Mouse (Mus musculus): ENCODE measurements around the gene Klhl41. TPM values are rescaled to one million over a fixed set of nuclear protein-coding genes. Genes with fewer than 3 reads are reported as not detected.
"Not testable (repeated sequence)": the region's sequence is repeated elsewhere in the genome, so short reads cannot be mapped to it uniquely, and the experiment has no call there.

The Klhl41 gene
- polyA plus RNA-seq, 1 experiment from 2014 or later, result 0.43 TPM

DNA sequence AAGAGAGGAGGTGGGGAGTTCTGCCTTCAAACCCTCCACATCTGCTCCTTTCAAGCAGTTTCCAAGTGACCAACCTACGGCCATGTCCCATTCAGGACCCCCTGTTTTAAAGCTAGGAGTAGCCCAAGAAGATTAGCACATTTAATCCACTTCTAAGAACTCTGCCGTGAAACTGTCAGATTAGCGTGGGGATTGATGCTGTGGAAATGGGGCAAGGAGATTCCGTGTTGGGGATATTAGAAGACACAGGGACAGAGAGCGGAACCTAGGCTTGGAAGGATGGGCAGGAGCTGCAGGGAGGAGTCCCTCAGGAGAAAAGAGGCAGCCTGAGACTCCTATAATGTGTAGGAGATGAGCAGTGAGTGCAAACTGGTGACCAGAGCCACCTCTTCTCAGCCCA, 20.2 kb upstream of the Klhl41 start:
- no peaks in the 10 kb centered on the region; the same call in 1 of the 2 replicates for H3K36me3 ChIP-seq
- no peak overlapping the region for H3K27ac ChIP-seq
- no peak for ATAC-seq (ENCODE audit: low read depth)
- no peaks in the 10 kb centered on the region for H3K27me3 ChIP-seq
- no peak overlapping the region for H3K4me2 ChIP-seq
- H3K9me3 ChIP-seq (replicated peaks), result no peaks in the 10 kb centered on the region
- H3K9ac ChIP-seq, result no peak overlapping the region
- H3K4me1 ChIP-seq (replicated peaks), result peaks cover 15% of the 10 kb centered on the region
- WGBS (ENCODE audit: insufficient replicate concordance), result 78% methylated on average over 5 of the region's 5 CpGs
- no peak for DNase-seq
- no peak overlapping the region for H3K4me3 ChIP-seq (replicated peaks)

DNA sequence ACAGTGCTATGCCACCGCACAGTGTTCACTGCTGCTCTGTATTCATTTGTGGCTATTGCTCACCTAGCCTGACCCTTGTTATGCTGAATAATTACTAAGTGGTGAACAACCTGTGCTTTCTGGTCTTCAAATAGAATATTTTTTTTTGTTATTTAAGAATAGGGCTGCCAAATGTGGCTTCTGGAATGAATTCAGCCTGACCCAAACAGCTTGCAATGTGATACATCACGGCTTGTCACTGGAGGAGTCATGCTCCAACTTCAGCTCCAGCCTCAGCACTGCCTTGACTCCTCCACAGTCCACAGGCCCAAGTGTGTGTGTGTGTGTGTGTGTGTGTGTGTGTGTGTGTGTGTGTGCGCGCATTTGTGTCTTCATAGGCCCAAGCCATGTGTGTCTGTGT, 10.6 kb upstream of the Klhl41 start:
- Histone ChIP-seq H3K4me3 (replicated peaks) (no peak overlapping the region), H3K36me3 (peaks cover 3% of the 10 kb centered on the region; the same call in 1 of the 2 replicates), H3K27me3 (no peaks in the 10 kb centered on the region), H3K9ac (no peak overlapping the region), H3K4me2 (no peak overlapping the region), H3K4me1 (replicated peaks) (no peaks in the 10 kb centered on the region), H3K27ac (no peak overlapping the region), H3K9me3 (replicated peaks) (no peaks in the 10 kb centered on the region)
- WGBS (ENCODE audit: insufficient replicate concordance), result 88% methylated on average over 4 of the region's 4 CpGs
- ATAC-seq (ENCODE audit: low read depth) (no peak), DNase-seq (no peak)

DNA sequence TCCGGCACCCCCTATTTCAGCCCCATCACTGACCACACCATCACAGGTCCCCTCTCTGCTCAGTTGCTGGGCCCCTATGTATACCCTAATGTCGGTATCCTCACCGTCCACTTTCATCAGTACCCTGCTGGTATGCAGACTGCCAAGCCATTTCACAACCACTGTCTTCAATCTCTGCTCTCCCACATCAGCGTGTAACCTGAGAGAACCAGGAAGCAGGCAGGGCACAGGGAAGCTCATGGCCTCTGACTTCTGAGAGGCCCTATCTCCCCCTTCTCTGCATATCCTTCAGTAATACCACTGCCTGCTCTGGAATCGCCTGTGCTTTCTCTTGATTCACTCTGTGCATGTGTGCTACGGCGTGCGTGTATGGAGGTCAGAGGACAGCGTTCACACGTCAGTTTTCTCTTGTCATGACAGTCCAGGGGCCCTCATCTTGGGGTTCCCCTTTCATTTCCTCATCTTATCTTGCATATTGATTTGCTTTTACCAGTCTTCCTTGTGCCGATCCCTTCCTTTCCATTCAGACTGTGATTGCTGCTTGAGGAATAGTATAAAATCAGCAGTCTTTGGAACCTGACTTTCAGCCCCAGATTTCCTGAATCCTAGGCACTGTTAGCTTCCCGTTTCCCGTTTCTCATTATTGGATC, 6.0 kb upstream of the Klhl41 start:
- Histone ChIP-seq H3K36me3 (no peaks in the 10 kb centered on the region), H3K4me1 (replicated peaks) (no peaks in the 10 kb centered on the region), H3K27me3 (no peaks in the 10 kb centered on the region), H3K9me3 (replicated peaks) (no peaks in the 10 kb centered on the region), H3K4me3 (replicated peaks) (no peak overlapping the region), H3K4me2 (no peak overlapping the region), H3K27ac (no peak overlapping the region), H3K9ac (no peak overlapping the region)
- 68% methylated on average over 13 of the region's 13 CpGs for WGBS (ENCODE audit: insufficient replicate concordance)
- no peak for DNase-seq
- ATAC-seq (ENCODE audit: low read depth), result no peak

DNA sequence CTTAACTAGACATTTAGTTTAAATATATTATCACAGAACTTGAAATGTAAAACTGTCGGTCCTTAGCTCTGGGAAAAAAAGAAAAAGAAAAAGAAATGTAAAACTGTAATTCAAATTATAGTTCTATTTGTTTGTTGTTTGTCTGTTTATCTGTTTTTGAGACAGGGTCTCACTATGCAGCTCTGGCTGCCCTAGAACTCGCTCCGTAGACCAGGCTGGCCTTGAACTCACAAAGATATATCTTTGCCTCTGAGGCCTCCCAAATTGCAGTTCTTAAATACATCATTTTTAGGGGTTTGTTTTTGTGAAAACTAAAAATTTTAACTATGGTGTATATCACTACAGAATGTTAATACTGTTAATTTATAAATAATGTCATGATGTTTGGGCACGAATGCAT, 2.3 kb upstream of the Klhl41 start:
- ATAC-seq (ENCODE audit: low read depth) (no peak), DNase-seq (no peak)
- Histone ChIP-seq H3K27me3 (no peaks in the 10 kb centered on the region), H3K9me3 (replicated peaks) (no peaks in the 10 kb centered on the region), H3K36me3 (no peaks in the 10 kb centered on the region), H3K27ac (no peak overlapping the region), H3K9ac (no peak overlapping the region), H3K4me3 (replicated peaks) (no peak overlapping the region), H3K4me2 (no peak overlapping the region), H3K4me1 (replicated peaks) (no peaks in the 10 kb centered on the region)
- WGBS (ENCODE audit: insufficient replicate concordance), result 76% methylated on average over 4 of the region's 4 CpGs

DNA sequence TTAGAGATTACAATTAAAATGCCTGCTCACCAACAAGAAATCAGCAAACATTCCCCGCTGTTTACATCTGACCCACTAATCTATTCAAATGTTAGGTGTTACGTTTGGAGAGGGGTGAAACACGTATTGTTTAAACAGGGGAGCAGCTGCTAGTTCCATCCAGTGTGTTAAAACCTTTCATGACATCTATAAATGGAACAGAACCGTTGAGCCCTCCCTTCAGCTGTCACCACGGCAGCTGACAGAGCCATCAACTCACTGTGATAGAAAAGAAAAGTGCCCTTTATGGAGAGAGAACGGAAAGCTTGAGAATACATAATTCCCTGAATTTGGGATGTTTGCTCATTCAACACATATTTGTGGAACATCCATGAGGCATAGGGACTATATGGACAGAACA, 1.5 kb upstream of the Klhl41 start:
- 74% methylated on average over 6 of the region's 6 CpGs for WGBS (ENCODE audit: insufficient replicate concordance)
- H3K36me3 ChIP-seq, result no peaks in the 10 kb centered on the region
- no peak for ATAC-seq (ENCODE audit: low read depth)

DNA sequence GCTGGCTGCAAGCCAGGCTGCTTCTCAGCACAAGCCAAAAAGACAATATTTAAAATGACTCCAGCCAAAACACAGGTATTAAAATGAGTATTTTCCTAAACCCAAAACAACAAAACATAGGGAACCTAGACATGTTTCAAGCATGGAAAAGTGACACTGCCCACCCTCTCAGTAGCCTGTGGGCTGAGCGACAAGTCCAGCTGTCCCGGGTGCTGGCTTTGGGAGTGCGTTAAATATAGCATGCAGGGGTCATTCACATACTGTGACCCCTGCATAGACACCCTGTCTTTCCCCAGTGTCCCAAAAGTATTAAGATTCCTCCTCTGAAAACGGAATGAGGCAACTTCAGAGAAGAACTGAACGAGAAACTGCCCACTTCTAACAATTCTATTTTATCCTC, 3.8 kb downstream of the Klhl41 start:
- H3K4me3 ChIP-seq (replicated peaks), result no peak overlapping the region
- DNase-seq, result no peak
- H3K9me3 ChIP-seq (replicated peaks), result no peaks in the 10 kb centered on the region
- WGBS (ENCODE audit: insufficient replicate concordance), result 64% methylated on average over 5 of the region's 5 CpGs
- H3K27ac ChIP-seq, result no peak overlapping the region
- no peaks in the 10 kb centered on the region for H3K27me3 ChIP-seq
- ATAC-seq (ENCODE audit: low read depth), result no peak
- H3K4me2 ChIP-seq, result no peak overlapping the region
- no peak overlapping the region for H3K9ac ChIP-seq
- no peaks in the 10 kb centered on the region for H3K36me3 ChIP-seq
- no peaks in the 10 kb centered on the region for H3K4me1 ChIP-seq (replicated peaks)

More for the DNA sequence above, 1.5 kb upstream of the Klhl41 start:
- H3K4me2 ChIP-seq, result no peak overlapping the region
- DNase-seq, result no peak
- no peak overlapping the region for H3K4me3 ChIP-seq (replicated peaks)
- H3K27me3 ChIP-seq, result no peaks in the 10 kb centered on the region
- H3K9me3 ChIP-seq (replicated peaks), result no peaks in the 10 kb centered on the region
- no peaks in the 10 kb centered on the region for H3K4me1 ChIP-seq (replicated peaks)
- H3K27ac ChIP-seq, result no peak overlapping the region
- H3K9ac ChIP-seq, result no peak overlapping the region

DNA sequence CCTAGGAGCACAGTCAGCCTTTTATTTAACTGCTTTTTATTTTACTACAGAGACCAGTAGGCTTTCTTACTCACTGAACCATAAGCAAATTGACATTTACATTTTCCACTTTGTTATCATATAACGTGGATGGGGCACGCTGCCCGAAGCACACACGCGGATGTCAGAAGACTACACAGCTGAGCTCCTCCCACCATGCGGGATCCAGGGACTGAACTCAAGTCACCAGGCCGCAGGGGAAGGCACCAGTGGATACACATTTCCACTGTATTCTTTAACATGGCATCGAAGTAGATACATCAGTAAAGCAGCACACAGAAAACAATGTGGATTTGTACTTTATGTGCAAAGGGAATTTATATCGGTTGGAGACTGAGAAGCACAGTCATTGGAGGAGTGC, 5.3 kb downstream of the Klhl41 start:
- no peaks in the 10 kb centered on the region for H3K27me3 ChIP-seq
- H3K4me2 ChIP-seq, result no peak overlapping the region
- 82% methylated on average over 9 of the region's 9 CpGs for WGBS (ENCODE audit: insufficient replicate concordance)
- no peak overlapping the region for H3K27ac ChIP-seq
- H3K4me3 ChIP-seq (replicated peaks), result no peak overlapping the region
- H3K9ac ChIP-seq, result no peak overlapping the region
- no peaks in the 10 kb centered on the region for H3K4me1 ChIP-seq (replicated peaks)
- no peak for DNase-seq
- no peak for ATAC-seq (ENCODE audit: low read depth)
- H3K36me3 ChIP-seq, result no peaks in the 10 kb centered on the region
- H3K9me3 ChIP-seq (replicated peaks), result no peaks in the 10 kb centered on the region

DNA sequence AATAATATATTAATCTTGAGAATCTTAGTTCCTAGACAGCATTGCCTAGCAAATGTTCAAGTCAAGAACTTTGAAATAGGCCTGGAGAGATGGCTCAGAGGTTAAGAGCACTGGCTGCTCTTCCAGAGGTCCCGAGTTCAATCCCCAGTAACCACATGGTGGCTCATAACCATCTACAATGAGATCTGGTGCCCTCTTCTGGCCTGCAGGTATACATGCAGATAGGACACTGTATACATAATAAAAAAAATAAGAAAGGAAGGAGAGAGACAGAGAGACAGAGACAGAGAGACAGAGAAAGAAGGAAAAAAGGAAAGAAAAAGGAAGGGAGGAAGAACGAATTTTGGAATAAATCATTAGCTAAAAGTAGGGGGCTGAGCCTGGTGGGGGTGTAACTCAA, 6.8 kb downstream of the Klhl41 start:
- ATAC-seq (ENCODE audit: low read depth) (no peak), DNase-seq (no peak)
- H3K9me3 ChIP-seq (replicated peaks), result no peaks in the 10 kb centered on the region
- H3K36me3 ChIP-seq, result no peaks in the 10 kb centered on the region
- no peak overlapping the region for H3K4me3 ChIP-seq (replicated peaks)
- WGBS (ENCODE audit: insufficient replicate concordance), result 21% methylated on average over 2 of the region's 2 CpGs
- no peak overlapping the region for H3K9ac ChIP-seq
- no peak overlapping the region for H3K27ac ChIP-seq
- no peaks in the 10 kb centered on the region for H3K4me1 ChIP-seq (replicated peaks)
- no peak overlapping the region for H3K4me2 ChIP-seq
- no peaks in the 10 kb centered on the region for H3K27me3 ChIP-seq

DNA sequence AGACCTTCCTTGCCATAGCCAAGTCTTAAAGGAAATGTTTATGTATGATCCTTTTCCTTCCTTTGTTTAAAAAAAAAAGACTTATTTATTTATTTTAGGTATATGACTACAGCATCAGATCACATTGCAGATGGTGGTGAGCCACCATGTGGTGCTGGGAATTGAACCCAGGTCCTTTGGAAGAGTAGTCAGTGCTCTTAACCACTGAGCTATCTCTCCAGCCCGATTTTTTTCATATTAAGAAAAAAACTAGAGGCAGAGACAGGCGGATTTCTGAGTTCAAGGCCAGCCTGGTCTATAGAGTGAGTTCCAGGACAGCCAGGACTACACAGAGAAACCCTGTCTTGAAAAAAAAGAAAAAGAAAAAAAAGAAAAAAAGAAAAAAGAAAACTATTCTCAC, 7.3 kb downstream of the Klhl41 start:
- H3K4me2 ChIP-seq; DNase-seq; ATAC-seq (ENCODE audit: low read depth); H3K9me3 ChIP-seq (replicated peaks); H3K9ac ChIP-seq; H3K4me3 ChIP-seq (replicated peaks); H3K27me3 ChIP-seq; H3K27ac ChIP-seq; H3K4me1 ChIP-seq (replicated peaks); H3K36me3 ChIP-seq: not testable (repeated sequence)
- WGBS (ENCODE audit: insufficient replicate concordance), result 48% methylated on average over 2 of the region's 2 CpGs

DNA sequence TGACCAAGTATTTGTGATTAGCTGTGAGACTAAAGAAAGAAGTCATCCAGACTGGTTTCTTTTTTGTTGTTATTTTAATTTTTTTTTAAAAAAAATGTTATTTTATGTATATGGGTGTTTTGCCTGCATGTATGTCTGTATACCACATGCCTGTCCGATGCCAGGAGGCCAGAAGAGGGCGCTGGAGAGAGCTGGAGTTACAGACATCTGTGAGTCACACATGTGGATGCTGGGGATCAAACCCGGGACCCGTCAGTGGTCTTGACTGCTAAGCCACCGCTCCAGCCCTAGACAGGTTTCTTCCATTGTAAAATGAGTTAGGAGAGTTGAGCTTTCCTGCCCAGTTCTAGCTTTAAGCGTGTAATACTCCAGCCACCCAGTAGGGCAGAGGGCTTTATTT, 10.1 kb downstream of the Klhl41 start:
- Histone ChIP-seq H3K9me3 (replicated peaks) (no peaks in the 10 kb centered on the region), H3K4me2 (no peak overlapping the region), H3K27me3 (no peaks in the 10 kb centered on the region), H3K36me3 (no peaks in the 10 kb centered on the region), H3K4me3 (replicated peaks) (no peak overlapping the region), H3K9ac (no peak overlapping the region), H3K4me1 (replicated peaks) (no peaks in the 10 kb centered on the region), H3K27ac (no peak overlapping the region)
- DNase-seq (peak; percentile 18), ATAC-seq (ENCODE audit: low read depth) (no peak)
- 56% methylated on average over 6 of the region's 6 CpGs for WGBS (ENCODE audit: insufficient replicate concordance)

DNA sequence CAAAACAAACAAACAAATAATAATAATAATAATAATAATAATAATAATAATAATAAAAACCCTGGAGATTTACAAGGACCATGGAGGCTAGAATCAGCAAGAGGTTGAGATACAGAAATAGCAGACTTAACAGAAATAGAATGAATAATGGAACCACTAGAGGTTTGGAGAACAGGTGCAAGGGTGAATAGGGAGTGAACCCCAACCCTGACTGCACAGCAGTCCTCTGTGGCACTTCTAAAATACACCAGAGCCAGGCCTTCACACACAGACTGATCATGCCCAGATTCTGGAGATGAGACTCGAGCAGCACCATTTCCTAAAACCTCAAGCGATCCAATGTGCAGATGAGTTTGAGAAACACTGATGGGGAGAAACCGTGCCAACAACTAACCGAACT, 12.0 kb downstream of the Klhl41 start:
- ATAC-seq (ENCODE audit: low read depth) (no peak), DNase-seq (no peak)
- no peaks in the 10 kb centered on the region for H3K9me3 ChIP-seq (replicated peaks)
- no peaks in the 10 kb centered on the region for H3K27me3 ChIP-seq
- 71% methylated on average over 4 of the region's 4 CpGs for WGBS (ENCODE audit: insufficient replicate concordance)
- no peak overlapping the region for H3K27ac ChIP-seq
- H3K9ac ChIP-seq, result no peak overlapping the region
- H3K4me2 ChIP-seq, result no peak overlapping the region
- no peaks in the 10 kb centered on the region for H3K36me3 ChIP-seq
- H3K4me1 ChIP-seq (replicated peaks), result no peaks in the 10 kb centered on the region
- no peak overlapping the region for H3K4me3 ChIP-seq (replicated peaks)

DNA sequence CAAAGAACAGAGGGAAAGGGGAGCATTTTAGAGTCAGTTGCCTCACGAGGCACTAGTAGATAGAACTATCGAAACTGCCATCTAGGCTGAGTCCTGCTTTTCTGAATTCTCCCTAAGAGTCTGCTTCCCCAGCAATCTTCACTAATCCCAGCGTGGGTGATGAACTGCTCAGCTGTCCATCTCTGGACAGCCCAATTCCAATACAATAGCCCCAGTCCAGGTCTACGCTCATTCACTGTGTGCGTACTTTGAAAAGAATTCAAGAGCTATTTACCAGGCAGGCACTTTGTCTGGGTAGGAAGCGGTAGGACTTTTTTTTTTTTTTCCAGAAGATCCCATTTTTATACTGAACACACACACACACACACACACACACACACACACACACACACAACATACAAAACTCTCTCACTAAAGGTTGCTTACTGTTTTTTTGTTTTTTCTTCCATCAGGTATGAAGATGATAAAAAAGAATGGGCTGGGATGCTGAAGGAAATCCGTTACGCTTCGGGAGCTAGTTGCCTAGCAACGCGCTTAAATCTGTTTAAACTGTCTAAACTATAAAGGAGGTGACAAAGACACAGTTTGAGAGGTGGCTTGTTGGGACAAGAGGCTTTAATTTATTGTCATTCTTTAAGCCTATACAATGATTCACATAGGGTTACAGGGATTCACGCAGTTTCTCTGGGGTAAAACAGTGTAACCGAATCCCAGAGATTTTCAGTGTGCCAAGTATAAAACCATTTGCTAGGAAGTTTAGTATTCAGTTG, 13.3 kb downstream of the Klhl41 start:
- H3K36me3 ChIP-seq, result no peaks in the 10 kb centered on the region; the same call in 1 of the 2 replicates
- H3K4me1 ChIP-seq (replicated peaks), result no peaks in the 10 kb centered on the region
- 84% methylated on average over 13 of the region's 13 CpGs for WGBS (ENCODE audit: insufficient replicate concordance)
- H3K9ac ChIP-seq, result no peak overlapping the region
- no peak for ATAC-seq (ENCODE audit: low read depth)
- H3K27ac ChIP-seq, result no peak overlapping the region
- no peak overlapping the region for H3K4me2 ChIP-seq
- DNase-seq, result no peak
- no peaks in the 10 kb centered on the region for H3K9me3 ChIP-seq (replicated peaks)
- H3K4me3 ChIP-seq (replicated peaks), result no peak overlapping the region
- no peaks in the 10 kb centered on the region for H3K27me3 ChIP-seq
